Mouse (Mus musculus): ENCODE data around the gene P2rx7. TPM values are rescaled to one million over a fixed set of nuclear protein-coding genes. Genes with fewer than 3 reads are reported as not detected.

Gene P2rx7
- polyA plus RNA-seq (2012; rRNA removed) = 5.1 and 5.3 TPM in 2 replicates

GRCm38 (mm10) chr5:122643701-122644100 is at the start of gene P2rx7:
P2rx7 (plus strand) TSS chr5:122643911.
- 50% methylated on average over 12 of the region's 12 CpGs for WGBS
- Histone ChIP-seq H3K4me3 (ENCODE audit: insufficient read depth, low read depth, low read length) (peak within 1 kb of the TSS; percentile 35), H3K27me3 (replicated peaks; ENCODE audit: control insufficient read depth, insufficient read depth, low read length) (no peaks in the 10 kb centered on the region), H3K27ac (ENCODE audit: insufficient read depth, low read depth, low read length) (peak within 1 kb of the TSS; percentile 2; the same call in 1 of the 2 replicates), H3K36me3 (ENCODE audit: control insufficient read depth, insufficient read depth, low read length) (no peaks in the 10 kb centered on the region), H3K4me1 (ENCODE audit: control insufficient read depth, insufficient read depth, low read length) (no peaks in the 10 kb centered on the region)
- DNase-seq = peak; percentile 64
- TF ChIP-seq CTCF (conservative IDR thresholded peaks at IDR 0.05; ENCODE audit: insufficient read depth, insufficient read length, low read depth, low read length) (no peak), POLR2A (IDR thresholded peaks at IDR 0.05; ENCODE audit: low read depth, low read length) (no peak)

DNA sequence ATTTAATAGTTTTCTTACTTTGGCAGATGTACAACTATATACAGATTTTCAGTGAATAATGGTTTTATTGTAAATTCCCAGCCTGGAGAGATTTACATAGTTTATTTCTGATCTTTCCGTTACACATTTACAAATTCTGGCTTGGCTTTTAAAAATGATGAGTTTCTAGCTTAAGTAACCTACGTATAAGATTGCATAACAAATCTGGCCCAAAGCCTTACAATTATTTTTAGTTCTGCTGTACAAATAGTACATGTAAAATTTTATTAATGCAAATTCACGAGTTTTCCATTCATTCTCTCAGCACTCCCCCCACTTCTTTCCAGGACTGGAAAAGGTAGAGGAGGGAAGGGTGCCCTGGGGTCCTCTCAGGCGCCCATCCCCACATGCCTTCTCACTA is 48.2 kb upstream of the P2rx7 start:
- no peak for DNase-seq
- H3K4me3 ChIP-seq (ENCODE audit: insufficient read depth, low read depth, low read length) = no peak overlapping the region
- TF ChIP-seq POLR2A (IDR thresholded peaks at IDR 0.05; ENCODE audit: low read depth, low read length) (no peak), CTCF (conservative IDR thresholded peaks at IDR 0.05; ENCODE audit: insufficient read depth, insufficient read length, low read depth, low read length) (no peak)
- H3K36me3 ChIP-seq (ENCODE audit: control insufficient read depth, insufficient read depth, low read length) = peaks cover 5% of the 10 kb centered on the region; the same call in 1 of the 2 replicates
- H3K4me1 ChIP-seq (ENCODE audit: control insufficient read depth, insufficient read depth, low read length) = no peaks in the 10 kb centered on the region
- 65% methylated on average over 4 of the region's 4 CpGs for WGBS
- no peaks in the 10 kb centered on the region for H3K27me3 ChIP-seq (replicated peaks; ENCODE audit: control insufficient read depth, insufficient read depth, low read length)
- H3K27ac ChIP-seq (ENCODE audit: insufficient read depth, low read depth, low read length) = no peak overlapping the region

GRCm38 (mm10) chr5:122602233-122602632 is 41.5 kb upstream of the P2rx7 start:
- H3K36me3 ChIP-seq (ENCODE audit: control insufficient read depth, insufficient read depth, low read length) = no peaks in the 10 kb centered on the region; the same call in 1 of the 2 replicates
- H3K27me3 ChIP-seq (replicated peaks; ENCODE audit: control insufficient read depth, insufficient read depth, low read length) = no peaks in the 10 kb centered on the region
- DNase-seq = peak; percentile 24
- no peaks in the 10 kb centered on the region for H3K4me1 ChIP-seq (ENCODE audit: control insufficient read depth, insufficient read depth, low read length)
- 61% methylated on average over 11 of the region's 11 CpGs for WGBS
- TF ChIP-seq POLR2A (IDR thresholded peaks at IDR 0.05; ENCODE audit: low read depth, low read length) (no peak), CTCF (conservative IDR thresholded peaks at IDR 0.05; ENCODE audit: insufficient read depth, insufficient read length, low read depth, low read length) (no peak)
- no peak overlapping the region for H3K27ac ChIP-seq (ENCODE audit: insufficient read depth, low read depth, low read length)
- no peak overlapping the region for H3K4me3 ChIP-seq (ENCODE audit: insufficient read depth, low read depth, low read length)

DNA sequence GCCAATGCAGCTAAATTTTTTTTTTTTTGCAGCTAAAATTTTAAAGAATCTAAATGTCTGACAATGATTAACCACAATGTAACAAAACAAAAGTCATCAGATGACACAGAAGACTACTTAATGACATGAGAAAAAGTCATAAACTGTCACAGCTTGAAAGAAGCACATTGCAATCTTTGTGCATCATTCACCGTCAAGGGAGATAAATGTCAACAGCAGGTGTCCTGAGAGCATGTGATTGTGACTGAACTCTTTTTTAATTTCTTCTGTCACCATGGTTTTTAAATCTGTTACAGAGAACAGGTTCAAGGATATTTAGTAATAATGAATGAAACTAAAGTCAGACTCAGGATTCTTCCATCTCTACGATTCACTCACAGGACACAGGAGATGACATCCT is 38.8 kb upstream of the P2rx7 start:
- Histone ChIP-seq H3K4me1 (ENCODE audit: control insufficient read depth, insufficient read depth, low read length) (no peaks in the 10 kb centered on the region), H3K36me3 (ENCODE audit: control insufficient read depth, insufficient read depth, low read length) (no peaks in the 10 kb centered on the region; the same call in none of the 2 replicates), H3K4me3 (ENCODE audit: insufficient read depth, low read depth, low read length) (no peak overlapping the region), H3K27me3 (replicated peaks; ENCODE audit: control insufficient read depth, insufficient read depth, low read length) (no peaks in the 10 kb centered on the region), H3K27ac (ENCODE audit: insufficient read depth, low read depth, low read length) (no peak overlapping the region)
- TF ChIP-seq POLR2A (IDR thresholded peaks at IDR 0.05; ENCODE audit: low read depth, low read length) = no peak
- TF ChIP-seq CTCF (conservative IDR thresholded peaks at IDR 0.05; ENCODE audit: insufficient read depth, insufficient read length, low read depth, low read length) = no peak
- DNase-seq = no peak
- WGBS = 85% methylated on average over 2 of the region's 2 CpGs

DNA sequence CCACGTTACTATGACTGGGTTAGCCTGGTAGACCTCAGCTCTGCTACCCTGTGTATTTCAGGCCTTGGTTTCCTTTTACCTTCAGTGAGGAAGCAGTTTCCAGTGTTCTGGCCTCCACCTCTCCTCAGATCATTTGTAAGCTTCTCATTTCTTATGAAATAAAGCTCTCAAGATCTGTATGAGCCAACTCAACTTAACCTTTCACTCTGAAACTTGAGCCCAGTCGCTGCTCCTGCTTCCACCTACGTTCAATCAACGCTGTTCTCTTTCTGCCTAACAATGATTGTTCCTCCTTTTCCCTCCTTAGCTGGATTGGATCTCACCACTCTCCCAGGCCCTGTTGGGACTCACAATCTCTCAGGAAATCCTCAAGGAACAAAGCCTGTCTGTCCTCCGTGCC is 32.1 kb upstream of the P2rx7 start:
- Histone ChIP-seq H3K4me3 (ENCODE audit: insufficient read depth, low read depth, low read length) (no peak overlapping the region), H3K27ac (ENCODE audit: insufficient read depth, low read depth, low read length) (no peak overlapping the region), H3K4me1 (ENCODE audit: control insufficient read depth, insufficient read depth, low read length) (peaks cover 6% of the 10 kb centered on the region; the same call in 1 of the 2 replicates), H3K27me3 (replicated peaks; ENCODE audit: control insufficient read depth, insufficient read depth, low read length) (no peaks in the 10 kb centered on the region), H3K36me3 (ENCODE audit: control insufficient read depth, insufficient read depth, low read length) (no peaks in the 10 kb centered on the region; the same call in 1 of the 2 replicates)
- no peak for TF ChIP-seq CTCF (conservative IDR thresholded peaks at IDR 0.05; ENCODE audit: insufficient read depth, insufficient read length, low read depth, low read length)
- no peak for TF ChIP-seq POLR2A (IDR thresholded peaks at IDR 0.05; ENCODE audit: low read depth, low read length)
- 67% methylated on average over 5 of the region's 5 CpGs for WGBS
- DNase-seq = no peak

DNA sequence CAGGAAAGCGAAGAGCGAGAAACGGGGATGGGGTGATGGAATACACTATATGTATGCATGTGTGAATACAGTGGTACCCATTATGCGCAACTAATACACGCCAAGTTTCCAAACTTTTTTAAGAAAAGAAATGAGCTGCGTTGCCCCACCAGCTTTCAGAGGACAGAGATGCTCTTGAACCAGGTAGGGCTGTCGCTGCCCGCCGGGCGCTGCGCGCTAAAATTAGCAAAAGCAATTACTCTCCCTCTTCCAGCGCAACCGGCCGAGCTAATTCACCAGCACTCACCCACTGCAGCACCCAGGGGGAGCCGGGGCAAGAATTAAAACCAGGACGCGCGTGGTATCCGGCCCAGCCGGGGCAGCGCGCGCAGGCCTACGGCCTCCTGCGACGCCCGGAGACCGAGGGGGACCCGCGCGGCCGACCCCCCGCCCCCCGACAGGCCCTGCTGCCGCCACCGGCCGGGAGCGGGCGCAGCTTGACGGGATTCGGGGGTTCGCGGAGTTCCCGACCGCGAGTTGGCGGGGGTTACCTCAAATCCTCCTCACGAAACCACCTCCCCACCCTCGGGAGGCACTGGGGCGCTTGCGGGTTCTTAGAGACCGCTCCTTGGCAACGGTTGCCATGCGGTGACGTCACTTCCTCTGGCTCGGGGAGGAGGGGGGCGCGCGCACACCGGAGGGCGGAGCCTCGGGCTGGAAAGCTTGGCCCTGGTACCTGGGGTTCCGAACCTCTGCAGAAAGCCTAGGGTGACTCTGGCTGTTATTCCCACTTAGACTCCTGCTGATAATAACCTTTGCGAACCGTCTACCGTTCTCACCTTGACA is 29.6 kb upstream of the P2rx7 start, which contains the start of gene Ift81:
TSS of gene Ift81 (minus strand) at position 611 of the 825 bp plus-strand sequence.
- 4% methylated on average over 64 of the region's 67 CpGs for WGBS
- Histone ChIP-seq H3K4me1 (ENCODE audit: control insufficient read depth, insufficient read depth, low read length) (peaks cover 6% of the 10 kb centered on the region; the same call in 1 of the 2 replicates), H3K4me3 (ENCODE audit: insufficient read depth, low read depth, low read length) (peak within 1 kb of the TSS; percentile 80), H3K27me3 (replicated peaks; ENCODE audit: control insufficient read depth, insufficient read depth, low read length) (no peaks in the 10 kb centered on the region), H3K27ac (ENCODE audit: insufficient read depth, low read depth, low read length) (no peak within 1 kb of the TSS), H3K36me3 (ENCODE audit: control insufficient read depth, insufficient read depth, low read length) (no peaks in the 10 kb centered on the region)
- peak; percentile 96 for DNase-seq
- TF ChIP-seq CTCF (conservative IDR thresholded peaks at IDR 0.05; ENCODE audit: insufficient read depth, insufficient read length, low read depth, low read length) (no peak), POLR2A (IDR thresholded peaks at IDR 0.05; ENCODE audit: low read depth, low read length) (no peak)

DNA sequence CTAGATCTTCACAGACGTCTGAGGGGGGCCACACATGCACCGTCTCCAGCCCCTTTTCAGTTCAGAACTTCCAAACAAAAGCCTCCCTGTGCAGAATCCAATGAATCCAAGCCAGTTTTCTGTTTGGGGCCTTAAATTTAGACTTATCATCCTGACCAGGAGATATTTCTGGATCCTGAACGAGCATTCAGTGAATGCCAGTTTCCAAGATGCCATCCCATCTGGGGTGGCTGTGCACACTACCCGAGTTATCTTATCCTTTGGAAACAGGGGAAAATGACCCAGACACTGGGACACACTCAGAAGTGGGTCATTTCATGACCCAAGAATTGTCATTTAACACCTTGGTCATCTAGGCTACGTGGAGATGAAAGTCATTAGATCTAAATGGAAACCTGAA is 26.0 kb upstream of the P2rx7 start:
- TF ChIP-seq POLR2A (IDR thresholded peaks at IDR 0.05; ENCODE audit: low read depth, low read length) (no peak), CTCF (conservative IDR thresholded peaks at IDR 0.05; ENCODE audit: insufficient read depth, insufficient read length, low read depth, low read length) (no peak)
- Histone ChIP-seq H3K36me3 (ENCODE audit: control insufficient read depth, insufficient read depth, low read length) (no peaks in the 10 kb centered on the region), H3K4me3 (ENCODE audit: insufficient read depth, low read depth, low read length) (no peak overlapping the region), H3K27me3 (replicated peaks; ENCODE audit: control insufficient read depth, insufficient read depth, low read length) (no peaks in the 10 kb centered on the region), H3K27ac (ENCODE audit: insufficient read depth, low read depth, low read length) (no peak overlapping the region), H3K4me1 (ENCODE audit: control insufficient read depth, insufficient read depth, low read length) (peaks cover 6% of the 10 kb centered on the region; the same call in 1 of the 2 replicates)
- WGBS = 80% methylated on average over 5 of the region's 5 CpGs
- no peak for DNase-seq
